Mouse (Mus musculus) adrenal gland, adult (tissue): ENCODE measurements around the gene Cldn1.

Experiments used
- DNase-seq, 2 experiments: peaks; one replicate each; pipeline ENCODE4 v3.0.0; 2022 to 2023; ENCODE audit warnings: low spot score in 1 of 2; ENCODE audit not compliant: inconsistent age in 2 of 2

Gene Cldn1

DNA sequence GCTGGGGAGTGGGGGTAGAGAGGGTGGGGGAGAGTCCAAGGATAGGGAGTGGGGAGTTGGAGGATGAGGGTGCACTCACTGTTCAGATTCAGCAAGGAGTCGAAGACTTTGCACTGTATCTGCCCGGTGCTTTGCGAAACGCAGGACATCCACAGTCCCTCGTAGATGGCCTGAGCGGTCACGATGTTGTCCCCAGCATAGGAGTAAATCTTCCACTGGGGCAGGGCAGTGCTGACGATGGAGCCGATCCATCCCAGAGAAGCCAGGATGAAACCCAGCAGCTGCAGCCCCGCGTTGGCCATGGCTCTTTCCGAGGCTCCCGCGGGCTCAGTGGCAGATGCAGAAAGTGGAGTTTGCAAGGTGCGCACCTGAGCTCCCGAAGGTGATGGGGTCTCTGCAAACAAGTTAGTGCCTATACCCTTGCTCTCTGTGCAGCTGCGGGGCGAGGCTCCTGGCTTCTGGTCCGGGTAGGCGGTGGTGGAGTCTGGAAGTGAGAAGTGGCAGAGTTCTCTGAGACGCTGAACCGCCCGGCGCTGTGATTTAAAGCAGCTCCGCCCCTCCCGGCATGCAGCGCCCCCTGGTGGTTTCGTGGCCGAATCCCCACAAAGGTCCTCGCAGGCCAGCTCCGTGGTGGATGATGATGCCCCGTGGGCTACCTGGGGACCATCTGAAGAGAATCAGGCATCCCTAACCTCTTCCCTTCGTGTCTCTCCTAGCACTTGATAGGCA, at the start of gene Cldn1:
Gene Cldn1, minus strand, starts transcription at position 517 of the 729 bp plus-strand sequence.
- DNase-seq: peak; percentile 78 to 95

DNA sequence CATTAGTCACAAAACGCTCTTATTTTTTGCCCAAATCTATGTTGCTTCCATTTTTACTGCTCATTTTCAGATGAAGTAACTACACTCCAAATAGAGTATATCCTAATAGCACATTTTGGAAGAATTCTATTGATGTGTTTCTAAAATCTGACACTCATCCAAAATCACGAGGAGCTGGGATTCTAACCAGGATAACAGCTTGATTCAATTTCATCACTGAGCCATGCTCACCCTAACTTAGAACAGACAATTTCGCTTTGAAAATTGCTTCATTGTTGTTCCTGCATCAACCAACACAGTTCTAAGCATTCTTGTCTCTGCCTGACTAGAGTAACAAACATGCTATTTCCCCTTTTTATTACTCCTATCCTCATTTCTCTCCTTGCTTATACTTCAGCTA, 47.0 kb upstream of the Cldn1 start:
- no peak for DNase-seq

GRCm38 (mm10) chr16:26404070-26404469, 32.4 kb upstream of the Cldn1 start:
- no peak for DNase-seq

GRCm38 (mm10) chr16:26400971-26401370, 29.3 kb upstream of the Cldn1 start:
- no peak for DNase-seq

DNA sequence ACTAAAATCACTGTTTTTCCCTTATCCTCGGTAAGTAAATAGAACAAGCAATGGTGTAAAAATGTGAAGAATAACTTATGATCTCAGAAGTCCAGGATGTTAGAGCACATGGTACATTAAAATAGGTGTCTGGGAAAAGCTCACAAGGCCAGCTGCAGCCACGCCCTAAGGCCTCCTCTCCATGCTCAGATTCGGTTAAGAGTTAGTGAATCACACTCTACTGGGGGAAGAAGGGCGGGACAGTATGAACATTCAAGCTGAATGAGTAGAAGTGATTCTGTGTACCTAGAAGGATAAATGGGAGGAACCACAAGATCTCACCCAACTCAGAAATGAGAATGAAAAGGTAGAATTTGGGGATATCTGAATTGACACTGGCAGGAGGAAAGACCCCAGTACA, 28.9 kb upstream of the Cldn1 start:
- no peak for DNase-seq

DNA sequence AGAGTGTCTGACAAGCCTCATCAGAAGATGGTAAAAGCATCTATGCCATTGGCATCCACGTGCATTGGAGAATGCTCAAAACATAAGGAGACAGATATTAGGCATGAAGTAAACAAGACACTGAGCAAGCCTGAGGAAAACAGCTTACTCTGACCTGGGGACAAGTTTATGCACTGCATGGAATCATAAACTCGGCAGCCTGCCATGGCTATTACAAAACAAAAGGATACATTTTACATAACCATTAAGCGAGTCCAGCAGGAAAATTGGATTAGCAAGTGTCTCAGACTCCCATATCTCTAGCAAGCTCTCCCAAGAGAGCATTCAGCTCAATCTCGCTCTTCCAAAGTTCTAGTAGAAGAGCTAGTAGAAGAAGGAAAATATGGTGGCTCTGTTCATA, 19.3 kb upstream of the Cldn1 start:
- DNase-seq: no peak

DNA sequence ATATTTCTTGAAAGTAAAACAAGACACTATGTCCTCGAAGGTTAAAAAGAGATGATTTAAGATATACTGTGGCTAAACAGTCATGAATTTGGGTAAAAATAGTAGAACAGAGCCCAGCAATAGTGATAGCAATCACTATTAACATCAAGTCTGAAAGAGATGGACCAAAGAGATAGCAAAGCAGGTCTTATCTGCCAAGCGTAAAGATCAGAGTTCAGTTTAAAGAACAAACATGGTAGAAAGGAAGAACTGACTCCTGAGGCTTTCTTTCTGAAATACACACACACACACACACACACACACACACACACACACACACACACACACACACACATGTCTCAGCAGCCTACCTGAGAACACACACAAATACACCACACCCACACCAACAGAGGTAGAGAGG, 14.5 kb upstream of the Cldn1 start:
- no peak for DNase-seq

GRCm38 (mm10) chr16:26384112-26384649, 12.5 kb upstream of the Cldn1 start:
- DNase-seq: no peak

- no peak for DNase-seq
Measured at GRCm38 (mm10) chr16:26377170-26377569, 5.5 kb upstream of the Cldn1 start.

DNA sequence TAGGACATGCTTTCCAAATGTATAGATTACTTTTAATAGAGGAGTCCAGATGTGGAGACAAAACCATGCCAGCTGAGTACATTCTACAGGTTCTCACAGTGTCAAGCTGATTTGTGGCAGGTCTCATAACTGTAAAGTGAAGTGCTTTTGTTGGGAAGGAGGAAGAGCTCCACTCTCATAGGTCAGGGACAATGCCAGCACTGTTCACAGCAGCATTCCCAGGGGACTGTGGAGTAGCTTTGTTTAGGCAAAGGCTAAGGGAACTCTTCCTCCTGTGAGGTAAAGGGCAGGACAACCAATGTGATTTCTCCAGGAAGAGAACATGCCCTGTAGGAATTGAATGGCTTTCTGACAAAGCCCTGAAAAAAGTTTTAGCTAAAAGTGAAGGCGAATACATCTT, 1.5 kb downstream of the Cldn1 start:
- no peak for DNase-seq

GRCm38 (mm10) chr16:26369044-26369730, 2.5 kb downstream of the Cldn1 start:
- no peak for DNase-seq

GRCm38 (mm10) chr16:26368121-26368520, 3.5 kb downstream of the Cldn1 start:
- DNase-seq: no peak

- DNase-seq: no peak
Measured at GRCm38 (mm10) chr16:26360694-26361093, 10.9 kb downstream of the Cldn1 start.

DNA sequence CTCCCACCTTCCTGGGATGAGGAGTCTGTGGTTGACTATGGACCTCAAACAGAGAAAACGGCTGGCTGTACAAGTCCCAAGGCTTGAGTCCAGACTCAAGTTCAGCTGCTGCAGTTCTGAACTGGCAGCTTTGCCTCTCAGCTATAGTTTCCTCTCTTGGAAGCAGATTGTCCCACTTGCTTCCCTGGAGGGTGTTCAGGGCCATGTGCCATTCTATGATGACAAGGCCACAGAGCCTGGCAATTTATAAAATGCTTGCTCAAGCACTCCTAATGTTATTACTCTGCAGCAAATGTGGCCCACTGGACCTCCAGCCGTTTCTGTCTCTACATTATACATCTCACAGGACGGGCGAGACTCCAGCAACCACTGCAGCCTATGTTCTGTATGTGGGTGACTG, 12.0 kb downstream of the Cldn1 start:
- DNase-seq: peak in 1 of 2 experiments; percentile 37

DNA sequence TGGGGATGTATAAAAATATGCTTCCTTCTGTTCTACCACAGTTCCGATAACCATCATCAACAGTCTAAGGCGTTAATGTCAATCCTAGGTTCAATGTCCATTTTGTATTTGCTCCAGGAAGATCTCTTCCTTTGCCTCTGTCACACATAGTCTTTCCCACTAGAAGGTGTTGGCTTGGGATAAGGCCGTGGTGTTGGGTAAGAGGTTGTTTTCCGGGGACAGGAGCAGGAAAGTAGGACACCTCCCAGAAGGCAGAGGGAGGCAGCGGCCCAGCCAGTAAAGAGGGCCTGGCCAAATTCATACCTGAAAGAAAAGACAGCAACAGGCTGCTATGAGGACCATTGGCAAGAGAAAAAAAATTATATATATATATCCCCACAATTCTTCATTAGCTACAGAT, 12.7 kb downstream of the Cldn1 start:
- DNase-seq: no peak

- DNase-seq: no peak
Measured at GRCm38 (mm10) chr16:26357863-26358780, 13.5 kb downstream of the Cldn1 start.

- no peak for DNase-seq
Measured at GRCm38 (mm10) chr16:26355513-26355912, 16.1 kb downstream of the Cldn1 start.

DNA sequence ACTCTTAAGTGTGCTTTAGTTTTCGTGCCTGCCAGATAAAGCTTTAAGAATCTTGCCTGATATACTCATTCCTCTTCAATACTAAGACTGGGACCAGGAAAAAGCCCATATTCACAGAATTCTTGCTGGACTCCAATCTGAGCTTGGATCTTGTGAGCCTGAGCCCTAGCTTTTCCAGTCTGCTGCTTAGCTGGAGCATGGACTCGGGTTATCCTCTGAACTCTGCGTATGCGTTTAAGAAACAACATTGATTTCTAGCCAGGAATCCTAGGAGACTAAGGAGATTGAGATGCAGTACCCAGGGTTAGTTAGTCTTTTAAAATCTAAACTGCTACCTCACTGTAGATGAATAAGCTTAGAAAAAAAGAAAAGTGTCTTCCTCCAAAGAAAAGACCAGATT, 20.9 kb downstream of the Cldn1 start:
- no peak for DNase-seq

DNA sequence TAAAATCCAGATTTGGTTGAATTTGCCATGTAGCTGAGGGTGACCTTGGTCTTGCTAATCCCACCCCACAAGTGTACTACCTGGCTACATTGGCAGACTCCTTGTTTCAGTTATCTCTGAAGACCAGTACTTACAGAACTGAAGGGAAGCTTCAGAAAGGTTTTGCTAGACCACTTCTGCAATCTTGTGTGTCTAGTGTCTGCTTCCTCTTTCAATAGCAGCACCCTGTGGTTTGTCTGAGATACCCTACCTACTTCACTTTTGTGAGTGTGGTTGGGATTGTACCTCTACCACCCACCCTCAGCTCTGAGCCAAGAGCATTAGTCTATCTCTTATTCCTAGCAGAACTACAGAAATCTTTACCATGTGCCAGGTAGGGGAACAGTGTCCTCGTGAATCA, 22.8 kb downstream of the Cldn1 start:
- DNase-seq: no peak

- no peak for DNase-seq
Measured at GRCm38 (mm10) chr16:26316281-26316680, 55.4 kb downstream of the Cldn1 start.

DNA sequence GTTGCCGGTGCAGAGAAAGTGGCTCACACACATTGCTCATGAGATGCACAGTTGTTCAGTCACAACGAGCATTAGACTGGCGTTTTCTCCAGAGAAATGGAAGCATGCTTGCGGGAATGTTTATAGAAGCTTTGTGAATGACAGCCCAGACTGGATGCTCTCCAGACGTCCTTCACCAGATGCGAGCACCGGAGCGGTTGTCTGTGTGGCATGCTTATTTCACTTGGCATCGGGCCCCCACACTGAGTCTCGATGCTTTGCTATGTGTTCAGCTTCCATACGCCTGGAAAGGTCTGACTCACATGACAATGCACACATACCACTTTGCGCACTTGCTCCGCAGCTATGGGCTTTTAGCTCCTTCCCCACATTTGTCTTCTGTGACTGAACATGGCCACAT, 56.8 kb downstream of the Cldn1 start:
- peak in 1 of 2 experiments; percentile 37 for DNase-seq
